Comparison of ENCODE assay signal across 10 mouse cellular contexts in genomic region chr5:142403694-142404093, GRCm38 (mm10). TPM values are rescaled to one million over a fixed set of nuclear protein-coding genes. Genes with fewer than 3 reads are reported as not detected.
DNase-seq lines count a peak whose midpoint lies in the region; ATAC-seq and TF ChIP-seq lines count a peak whose summit lies in the region.
"Had no signal": no experiment of that assay in that cellular context is flagged by ENCODE, and none has a peak within 500 bp of the region (broad histone marks: within the 10 kb centered on the region; RNA-seq: fewer than 3 reads in every experiment).

No protein-coding gene starts in this region.

- H3K9ac ChIP-seq in forebrain, embryonic 13.5 days: peak overlapping the region; percentile 37; the same call in 1 of the 2 replicates
- H3K9ac ChIP-seq in limb, embryonic 13.5 days: peak overlapping the region; percentile 96
- peak overlapping the region; percentile 94 for H3K9ac ChIP-seq in neural tube, embryonic 13.5 days

- H3K4me3 ChIP-seq in left cerebral cortex, adult 2 months: peak overlapping the region; percentile 93
- peak overlapping the region; percentile 95; the same call in 1 of the 2 replicates for H3K4me3 ChIP-seq in forebrain, embryonic 13.5 days
- H3K4me3 ChIP-seq in limb, embryonic 13.5 days: peak overlapping the region; percentile 87; the same call in 1 of the 2 replicates
- peak overlapping the region; percentile 82 for H3K4me3 ChIP-seq in neural tube, embryonic 13.5 days

- no peak for ATAC-seq in forebrain, embryonic 13.5 days
- ATAC-seq in limb, embryonic 13.5 days (ENCODE audit: low FRiP score, low read depth): no peak
- no peak for ATAC-seq in neural tube, embryonic 13.5 days (ENCODE audit: low read depth)

- TF ChIP-seq CTCF in left cerebral cortex, adult 2 months (IDR thresholded peaks at IDR 0.05): no peak

- H3K4me1 ChIP-seq in forebrain, embryonic 13.5 days: peaks cover 61% of the 10 kb centered on the region
- H3K4me1 ChIP-seq in limb, embryonic 13.5 days: peaks cover 46% of the 10 kb centered on the region
- H3K4me1 ChIP-seq in neural tube, embryonic 13.5 days (replicated peaks): peaks cover 72% of the 10 kb centered on the region

- H3K9me3 ChIP-seq in forebrain, embryonic 13.5 days (replicated peaks): no peaks in the 10 kb centered on the region
- H3K9me3 ChIP-seq in limb, embryonic 13.5 days: no peaks in the 10 kb centered on the region
- no peaks in the 10 kb centered on the region for H3K9me3 ChIP-seq in neural tube, embryonic 13.5 days

- H3K4me2 ChIP-seq in forebrain, embryonic 13.5 days: peak overlapping the region; percentile 95
- H3K4me2 ChIP-seq in limb, embryonic 13.5 days (replicated peaks): peak overlapping the region; percentile 91
- peak overlapping the region; percentile 92 for H3K4me2 ChIP-seq in neural tube, embryonic 13.5 days

- H3K27me3 ChIP-seq in forebrain, embryonic 13.5 days: no peaks in the 10 kb centered on the region
- no peaks in the 10 kb centered on the region for H3K27me3 ChIP-seq in limb, embryonic 13.5 days
- H3K27me3 ChIP-seq in neural tube, embryonic 13.5 days: no peaks in the 10 kb centered on the region

- no peak for DNase-seq in left cerebral cortex, adult 2 months (ENCODE audit: extremely low spot score in 1 of 2, low spot score in 2 of 2)
- DNase-seq in left cerebral cortex, adult 18-20 months (ENCODE audit: low spot score in 2 of 2): no peak
- no peak for DNase-seq in thymus, postnatal 10 days (ENCODE audit: low spot score in 2 of 2)
- no peak for DNase-seq in adrenal gland, postnatal 25 days
- no peak for DNase-seq in urinary bladder, postnatal 14 days (ENCODE audit: low spot score)
- DNase-seq: lung, adult 18-20 months; right cerebral cortex, adult 18-20 months had no signal

- peak overlapping the region; percentile 19; the same call in 1 of the 2 replicates for H3K27ac ChIP-seq in left cerebral cortex, adult 2 months
- H3K27ac ChIP-seq in forebrain, embryonic 13.5 days: no peak overlapping the region
- no peak overlapping the region for H3K27ac ChIP-seq in limb, embryonic 13.5 days
- H3K27ac ChIP-seq in neural tube, embryonic 13.5 days (replicated peaks): no peak overlapping the region

- intact Hi-C loops in left cerebral cortex, adult 2 months (cut with DNase I): loop anchor here (2.0 kb wide), 1 partner anchor 35 kb away; no protein-coding TSS in a partner anchor

- WGBS in forebrain, embryonic 13.5 days: 86% methylated on average over 3 of the region's 3 CpGs
- 83% methylated on average over 3 of the region's 3 CpGs for WGBS in limb, embryonic 13.5 days
- WGBS in neural tube, embryonic 13.5 days: 80% methylated on average over 3 of the region's 3 CpGs

- peaks cover 5% of the 10 kb centered on the region for H3K36me3 ChIP-seq in forebrain, embryonic 13.5 days (ENCODE audit: poor library complexity, severe bottlenecking)
- H3K36me3 ChIP-seq in limb, embryonic 13.5 days: peaks cover 22% of the 10 kb centered on the region
- H3K36me3 ChIP-seq in neural tube, embryonic 13.5 days: peaks cover 19% of the 10 kb centered on the region; the same call in 1 of the 2 replicates

RNA-seq across cellular contexts. Expression of gene Foxk1, which starts 2.4 kb away (rescaled TPM):
- 10 to 100 TPM; 40.4 to 46.1 TPM for total RNA-seq in left cerebral cortex, adult 2 months (2021)
- total RNA-seq in left cerebral cortex, adult 18-20 months (2021): 10 to 100 TPM; 40.8 to 41.1 TPM
- 3.1 and 3.3 TPM in 2 replicates for polyA plus RNA-seq in forebrain, embryonic 13.5 days (2015; fragmentation: Nextera tagmentation; extraction: Ambion mirVana)
- 6.3 and 6.6 TPM in 2 replicates for polyA plus RNA-seq in limb, embryonic 13.5 days (2015; fragmentation: Nextera tagmentation; extraction: Ambion mirVana)
- polyA plus RNA-seq in neural tube, embryonic 13.5 days (2015; fragmentation: Nextera tagmentation; extraction: Ambion mirVana): 5.6 and 7.2 TPM in 2 replicates
- 24.2 and 27.3 TPM in 2 replicates for total RNA-seq in adrenal gland, postnatal 25 days (2021)

Comparison
In these comparisons a context has a peak if more than half of its experiments do, and no peak if none do; other contexts are left out.
1. H3K9ac ChIP-seq: peak in every context shown above with its lines; median percentile 96 in limb, embryonic 13.5 days; 94 in neural tube, embryonic 13.5 days; 37 in forebrain, embryonic 13.5 days.